Mouse (Mus musculus) kidney, adult 18-20 months (tissue): Measurements from ENCODE around the gene Ccdc130.
A peak's percentile ranks its signal among the peaks of the same experiment; 100 is the strongest.

Source experiments
- DNase-seq: peaks from one replicate; pipeline ENCODE4 v3.0.0; 2021

Gene Ccdc130

GRCm38 (mm10) chr8:84236998-84237473, 33.1 kb downstream of the Ccdc130 start, which contains the start of gene Zswim4:
TSS of gene Zswim4 (minus strand) at chr8:84237055.
- peak; percentile 100 for DNase-seq

GRCm38 (mm10) chr8:84236410-84236997, 33.7 kb downstream of the Ccdc130 start:
- DNase-seq = no peak

GRCm38 (mm10) chr8:84235746-84236409, 34.3 kb downstream of the Ccdc130 start:
- no peak for DNase-seq

GRCm38 (mm10) chr8:84233055-84233454, 37.1 kb downstream of the Ccdc130 start:
- no peak for DNase-seq

- DNase-seq = no peak
Measured at GRCm38 (mm10) chr8:84230735-84231134, 39.4 kb downstream of the Ccdc130 start.

- DNase-seq = no peak
Measured at GRCm38 (mm10) chr8:84223322-84224029, 46.7 kb downstream of the Ccdc130 start.

GRCm38 (mm10) chr8:84222566-84223165, 47.5 kb downstream of the Ccdc130 start:
- no peak for DNase-seq

GRCm38 (mm10) chr8:84220105-84220504, 50.1 kb downstream of the Ccdc130 start:
- DNase-seq = no peak

- DNase-seq = no peak
Measured at GRCm38 (mm10) chr8:84218143-84218542, 52.0 kb downstream of the Ccdc130 start.

GRCm38 (mm10) chr8:84217206-84217605, 53.0 kb downstream of the Ccdc130 start:
- DNase-seq = no peak

GRCm38 (mm10) chr8:84213277-84213676, 56.9 kb downstream of the Ccdc130 start:
- no peak for DNase-seq

- no peak for DNase-seq
Measured at GRCm38 (mm10) chr8:84211881-84212563, 58.2 kb downstream of the Ccdc130 start.

GRCm38 (mm10) chr8:84211202-84211601, 59.0 kb downstream of the Ccdc130 start:
- DNase-seq = no peak

GRCm38 (mm10) chr8:84210167-84210791, 59.9 kb downstream of the Ccdc130 start:
- DNase-seq = peak; percentile 84

GRCm38 (mm10) chr8:84208381-84209380, 61.5 kb downstream of the Ccdc130 start:
- DNase-seq = peak; percentile 39

- peak; percentile 59 for DNase-seq
Measured at GRCm38 (mm10) chr8:84207811-84208210, 62.4 kb downstream of the Ccdc130 start.
